Mouse (Mus musculus): ENCODE data around the gene Ermard. TPM values are rescaled to one million over a fixed set of nuclear protein-coding genes. Genes with fewer than 3 reads are reported as not detected.
A peak's percentile ranks its signal among the peaks of the same experiment; 100 is the strongest.

The Ermard gene
- total RNA-seq, 2 experiments from 2014 or later = 30.1 to 60.5 TPM

DNA sequence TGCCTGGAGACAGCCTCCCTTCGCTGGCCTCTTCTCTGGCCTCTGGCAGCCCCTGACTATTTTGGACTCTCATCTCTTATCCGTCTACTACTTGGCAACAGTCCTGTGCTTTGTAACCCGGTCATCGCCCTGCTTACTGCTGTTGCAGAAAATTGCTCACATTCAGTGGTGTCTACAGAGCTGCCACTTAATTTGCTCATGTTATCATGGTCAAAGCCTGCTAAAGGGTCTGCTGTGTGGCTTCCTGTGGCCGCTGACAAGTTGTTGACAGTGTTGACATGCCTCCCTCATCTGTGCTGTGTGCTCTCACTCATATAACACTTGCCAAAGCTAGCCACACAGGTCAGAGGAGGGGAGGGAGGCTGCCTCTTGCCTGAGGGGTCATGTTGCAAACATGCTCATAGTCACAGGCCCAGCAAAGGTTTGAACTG is 17.2 kb downstream of the Ermard start:
- no peak for DNase-seq (ENCODE audit: low spot score in 2 of 2)
- intact Hi-C loops (cut with DNase I) = no loop called here

- intact Hi-C loops (cut with DNase I) = no loop called here
- no peak for DNase-seq (ENCODE audit: low spot score in 2 of 2)
These were observed 18.6 kb downstream of the Ermard start for GRCm38 (mm10) chr17:15059646-15060045.

- no peak for DNase-seq (ENCODE audit: low spot score in 2 of 2)
- intact Hi-C loops (cut with DNase I) = no loop called here
These were observed 19.3 kb downstream of the Ermard start for GRCm38 (mm10) chr17:15060356-15060755.

DNA sequence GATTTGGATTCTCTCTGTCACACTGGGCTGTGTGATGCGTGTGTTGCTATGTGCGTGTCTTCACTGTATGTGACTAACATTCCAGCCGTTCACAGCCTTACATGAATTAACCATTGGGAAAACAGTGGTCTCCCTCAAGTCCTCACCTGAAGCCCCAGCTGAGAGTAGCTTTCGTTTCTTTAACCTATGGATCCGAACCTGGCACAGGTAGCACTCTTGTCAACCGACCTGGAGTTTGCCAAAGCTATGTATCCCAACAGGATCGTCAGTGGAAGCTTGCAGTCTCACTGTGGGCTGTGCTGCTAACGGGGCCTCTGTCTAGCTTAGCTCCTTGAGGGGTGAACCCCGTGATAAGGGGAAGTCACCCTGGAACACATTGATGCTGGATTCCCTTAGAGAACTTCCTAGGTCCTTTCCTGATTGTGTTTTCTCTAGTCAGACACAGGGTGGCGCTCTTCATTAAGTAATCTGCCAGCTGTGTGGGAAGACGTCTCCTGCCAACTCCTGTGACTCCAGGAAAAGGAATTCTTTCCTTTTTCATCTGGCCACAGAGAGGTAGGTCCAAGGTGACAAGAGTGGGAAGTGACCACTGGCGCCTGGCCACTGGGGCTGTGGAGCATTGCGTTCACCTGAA is 24.5 kb downstream of the Ermard start:
- DNase-seq (ENCODE audit: low spot score in 2 of 2) = peak; percentile 62 to 74
- intact Hi-C loops (cut with DNase I) = loop anchor here (1.0 kb wide), 2 partner anchors 312 to 402 kb away; no protein-coding TSS in a partner anchor

- intact Hi-C loops (cut with DNase I) = no loop called here
- DNase-seq (ENCODE audit: low spot score in 2 of 2) = no peak
These were observed 25.1 kb downstream of the Ermard start for GRCm38 (mm10) chr17:15066066-15066465.

DNA sequence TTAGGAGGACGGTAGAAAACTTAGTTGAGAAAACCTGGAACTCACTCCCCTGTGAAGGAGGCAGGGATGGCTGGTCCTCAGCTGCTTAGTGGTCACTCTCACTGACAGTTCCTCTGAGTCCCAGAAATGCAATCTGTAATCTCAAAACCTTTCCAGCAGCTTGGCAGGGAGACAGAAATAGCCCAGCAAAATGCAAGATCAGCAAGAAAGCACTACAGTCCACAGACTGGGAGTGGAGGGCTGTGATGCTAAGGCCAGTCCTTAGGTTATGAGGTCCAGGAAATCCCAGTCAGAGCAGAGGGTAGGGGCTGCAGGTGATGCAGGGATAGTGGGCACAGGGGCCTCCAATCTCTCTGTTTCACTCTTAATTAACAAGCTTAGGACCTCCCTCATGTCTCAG is 25.9 kb downstream of the Ermard start:
- DNase-seq (ENCODE audit: low spot score in 2 of 2) = no peak
- intact Hi-C loops (cut with DNase I) = no loop called here

GRCm38 (mm10) chr17:15068040-15068792 is 27.2 kb downstream of the Ermard start:
- intact Hi-C loops (cut with DNase I) = no loop called here
- DNase-seq (ENCODE audit: low spot score in 2 of 2) = no peak

GRCm38 (mm10) chr17:15069124-15069523 is 28.1 kb downstream of the Ermard start:
- intact Hi-C loops (cut with DNase I) = no loop called here
- peak; percentile 16 to 21 for DNase-seq (ENCODE audit: low spot score in 2 of 2)

- no peak for DNase-seq (ENCODE audit: low spot score in 2 of 2)
- intact Hi-C loops (cut with DNase I) = no loop called here
These were observed 31.2 kb downstream of the Ermard start for GRCm38 (mm10) chr17:15072211-15072610.

GRCm38 (mm10) chr17:15075033-15075432 is 34.0 kb downstream of the Ermard start:
- no peak for DNase-seq (ENCODE audit: low spot score in 2 of 2)
- intact Hi-C loops (cut with DNase I) = no loop called here

- intact Hi-C loops (cut with DNase I) = no loop called here
These were observed 36.5 kb downstream of the Ermard start for GRCm38 (mm10) chr17:15077536-15077935.

GRCm38 (mm10) chr17:15084226-15084848 is 43.3 kb downstream of the Ermard start:
- intact Hi-C loops (cut with DNase I) = no loop called here

More at GRCm38 (mm10) chr17:15077536-15077935, 36.5 kb downstream of the Ermard start:
- no peak for DNase-seq (ENCODE audit: low spot score in 2 of 2)

GRCm38 (mm10) chr17:15085006-15085405 is 44.0 kb downstream of the Ermard start:
- intact Hi-C loops (cut with DNase I) = no loop called here
- no peak for DNase-seq (ENCODE audit: low spot score in 2 of 2)

More at GRCm38 (mm10) chr17:15084226-15084848, 43.3 kb downstream of the Ermard start:
- no peak for DNase-seq (ENCODE audit: low spot score in 2 of 2)

DNA sequence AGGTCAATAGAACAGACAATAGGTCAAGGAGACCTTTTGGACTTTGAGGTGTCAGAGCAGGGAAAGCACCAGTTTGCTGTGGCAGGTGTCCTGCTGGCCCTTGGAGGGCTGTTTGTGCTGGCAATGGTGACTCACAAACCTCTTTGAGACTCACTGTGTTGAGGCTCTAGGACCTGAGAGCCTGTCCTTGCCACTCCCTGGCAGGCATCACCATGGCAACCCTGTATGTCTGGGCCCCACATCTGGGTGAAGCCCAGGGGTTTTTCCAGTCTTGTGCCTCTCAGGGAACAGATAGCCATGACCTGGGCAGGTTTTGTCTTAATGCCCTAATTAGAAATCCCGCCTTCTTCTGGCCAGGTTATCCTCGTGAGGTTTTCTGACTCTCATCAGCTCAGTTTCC is 47.2 kb downstream of the Ermard start:
- intact Hi-C loops (cut with DNase I) = no loop called here
- no peak for DNase-seq (ENCODE audit: low spot score in 2 of 2)

DNA sequence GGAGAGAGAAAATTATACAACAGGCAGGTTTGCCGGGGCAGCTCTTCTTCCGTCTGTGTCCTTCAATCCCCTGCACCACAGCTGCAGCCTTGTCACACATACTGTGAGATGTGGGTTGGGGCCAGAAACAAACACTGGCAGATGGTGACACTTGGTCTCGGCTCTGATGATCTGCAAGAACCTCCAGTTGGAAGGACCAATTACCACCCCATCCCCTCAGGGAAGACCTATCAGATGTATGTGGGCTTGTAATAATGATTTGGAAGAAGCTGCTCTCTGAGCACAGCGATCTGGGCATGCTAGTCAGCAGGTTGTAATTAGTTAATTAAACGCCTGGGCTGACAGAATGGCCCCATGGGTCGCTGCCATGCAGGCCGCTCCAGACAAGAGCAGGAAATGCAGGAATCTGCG is 47.6 kb downstream of the Ermard start:
- intact Hi-C loops (cut with DNase I) = no loop called here
- no peak for DNase-seq (ENCODE audit: low spot score in 2 of 2)

DNA sequence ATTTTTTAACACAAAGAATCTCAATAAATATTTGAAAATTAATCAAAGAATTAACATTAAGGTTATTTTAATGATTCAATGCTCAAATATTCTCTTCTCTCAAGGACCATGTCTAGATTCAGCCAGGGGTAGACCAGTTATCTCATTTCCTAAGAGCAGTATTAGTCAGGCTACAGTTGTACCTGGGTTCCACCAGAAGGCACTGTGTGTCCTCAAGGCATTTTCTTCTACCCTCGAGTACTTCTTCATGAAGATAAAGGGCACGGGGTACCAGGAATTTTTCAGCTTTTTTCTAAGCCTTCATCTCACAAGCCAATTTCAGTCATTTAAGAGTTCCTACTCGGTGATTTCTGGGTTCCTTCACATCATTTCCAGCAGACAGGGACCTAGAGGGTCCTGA is 50.7 kb downstream of the Ermard start:
- intact Hi-C loops (cut with DNase I) = no loop called here
- no peak for DNase-seq (ENCODE audit: low spot score in 2 of 2)

- no peak for DNase-seq (ENCODE audit: low spot score in 2 of 2)
- intact Hi-C loops (cut with DNase I) = no loop called here
These were observed 52.5 kb downstream of the Ermard start for GRCm38 (mm10) chr17:15093523-15093922.

DNA sequence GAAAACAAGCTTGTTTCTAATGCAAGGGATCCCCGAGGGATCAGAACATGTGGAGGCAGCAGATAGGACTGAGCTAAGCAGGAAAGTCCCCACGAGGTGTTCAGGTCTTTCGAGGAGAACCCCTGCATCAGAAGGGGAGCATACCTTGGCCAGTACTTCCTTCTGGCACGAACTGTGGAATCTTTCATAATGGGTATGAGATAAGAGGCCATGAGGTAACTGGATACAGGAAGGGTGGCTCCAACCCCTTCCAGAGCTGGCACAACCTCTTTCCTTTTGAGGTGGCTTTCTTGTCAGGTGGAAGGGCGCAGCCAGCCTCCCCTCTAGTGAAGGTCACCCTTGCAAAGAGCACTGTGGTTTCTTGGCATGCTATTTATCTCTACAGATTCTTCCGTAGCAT is 55.8 kb downstream of the Ermard start:
- DNase-seq (ENCODE audit: low spot score in 2 of 2) = no peak
- intact Hi-C loops (cut with DNase I) = no loop called here

- no peak for DNase-seq (ENCODE audit: low spot score in 2 of 2)
- intact Hi-C loops (cut with DNase I) = no loop called here
These were observed 57.7 kb downstream of the Ermard start for GRCm38 (mm10) chr17:15098677-15099076.

DNA sequence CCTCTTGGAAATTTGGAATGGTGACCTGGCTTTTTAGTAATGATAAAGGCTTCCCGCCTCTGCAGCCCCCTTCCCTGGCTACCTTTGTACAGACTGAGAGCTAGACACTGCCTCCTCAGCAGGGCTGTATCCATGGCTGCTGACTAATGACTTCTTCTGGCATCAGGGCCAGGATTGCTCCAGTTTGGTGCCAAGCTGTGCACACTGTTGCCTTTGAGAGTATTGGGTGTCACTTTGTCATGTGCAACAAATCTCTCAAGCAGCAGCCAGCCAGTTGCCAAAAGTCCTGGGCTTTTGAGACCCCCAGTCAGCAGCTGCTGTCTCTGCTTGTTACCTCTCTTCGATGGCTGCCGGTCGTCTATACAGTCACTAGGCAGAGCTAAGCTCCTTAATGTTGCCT is 60.3 kb downstream of the Ermard start:
- no peak for DNase-seq (ENCODE audit: low spot score in 2 of 2)
- intact Hi-C loops (cut with DNase I) = no loop called here
